Mouse (Mus musculus): ENCODE data around the gene Slc18a3.

DNA sequence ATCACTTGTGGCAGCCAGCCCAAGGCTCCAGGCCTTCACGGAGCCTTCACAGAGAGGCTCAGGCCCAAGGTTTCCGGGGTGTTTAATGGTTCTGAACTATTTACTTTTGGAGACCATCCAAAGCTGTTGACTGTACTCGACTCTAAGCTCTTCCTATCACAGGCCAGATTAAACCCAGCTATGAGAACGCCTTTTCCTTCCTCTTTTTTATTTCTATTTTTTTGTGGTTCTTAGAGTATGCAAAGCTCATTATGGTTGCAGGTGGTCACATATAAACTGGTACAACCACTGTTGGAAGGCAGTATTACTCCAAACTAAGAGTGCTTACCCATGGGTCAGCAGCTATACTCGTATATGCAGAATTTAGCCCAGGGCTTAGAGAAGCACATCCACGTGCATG lies 17.7 kb downstream of the Slc18a3 start:
- TF ChIP-seq CTCF (IDR thresholded peaks at IDR 0.05; ENCODE audit: control insufficient read depth, insufficient read depth, insufficient read length) (no peak), USF1 (IDR thresholded peaks at IDR 0.05; ENCODE audit: low read depth) (no peak), MYOG (IDR thresholded peaks at IDR 0.05; ENCODE audit: control insufficient read depth, extremely low read depth, insufficient read length) (no peak)

All from C2C12 (cell line).